Mouse (Mus musculus): Measurements from ENCODE around the gene Prkaa2. TPM values are rescaled to one million over a fixed set of nuclear protein-coding genes. Genes with fewer than 3 reads are reported as not detected.
A peak's percentile ranks its signal among the peaks of the same experiment; 100 is the strongest.

Prkaa2 gene
- polyA plus RNA-seq, 1 experiment from 2014 or later: 0.72 TPM

GRCm38 (mm10) chr4:105113468-105113867, 3.8 kb upstream of the Prkaa2 start:
- WGBS: 81% methylated on average over 3 of the region's 3 CpGs
- no peaks in the 10 kb centered on the region for H3K36me3 ChIP-seq (ENCODE audit: control insufficient read depth, insufficient read depth, low read length)
- peaks cover 4% of the 10 kb centered on the region; the same call in 1 of the 2 replicates for H3K4me1 ChIP-seq (ENCODE audit: control insufficient read depth, insufficient read depth, low read length)
- H3K27ac ChIP-seq (replicated peaks; ENCODE audit: low read depth, low read length): no peak overlapping the region
- H3K4me2 ChIP-seq (ENCODE audit: low read depth, severe bottlenecking): no peak overlapping the region
- DNase-seq (ENCODE audit: low spot score) (no peak), ATAC-seq (ENCODE audit: insufficient number of reproducible peaks, low FRiP score, low TSS enrichment, low read depth) (no peak)
- peaks cover 6% of the 10 kb centered on the region for H3K27me3 ChIP-seq (ENCODE audit: control insufficient read depth, insufficient read depth, low read length)
- no peaks in the 10 kb centered on the region for H3K9me3 ChIP-seq (ENCODE audit: control insufficient read depth, low read length)
- no peak overlapping the region for H3K4me3 ChIP-seq (ENCODE audit: low read depth, low read length)
- no peak overlapping the region for H3K9ac ChIP-seq (ENCODE audit: low read length)

GRCm38 (mm10) chr4:105113042-105113441, 3.4 kb upstream of the Prkaa2 start:
- 92% methylated on average over 5 of the region's 5 CpGs for WGBS
- H3K9ac ChIP-seq (ENCODE audit: low read length): no peak overlapping the region
- ATAC-seq (ENCODE audit: insufficient number of reproducible peaks, low FRiP score, low TSS enrichment, low read depth) (no peak), DNase-seq (ENCODE audit: low spot score) (no peak)
- H3K4me3 ChIP-seq (ENCODE audit: low read depth, low read length): no peak overlapping the region
- no peaks in the 10 kb centered on the region for H3K9me3 ChIP-seq (ENCODE audit: control insufficient read depth, low read length)
- no peak overlapping the region for H3K27ac ChIP-seq (replicated peaks; ENCODE audit: low read depth, low read length)
- peaks cover 6% of the 10 kb centered on the region for H3K27me3 ChIP-seq (ENCODE audit: control insufficient read depth, insufficient read depth, low read length)
- no peaks in the 10 kb centered on the region for H3K36me3 ChIP-seq (ENCODE audit: control insufficient read depth, insufficient read depth, low read length)
- H3K4me2 ChIP-seq (ENCODE audit: low read depth, severe bottlenecking): no peak overlapping the region
- peaks cover 4% of the 10 kb centered on the region; the same call in 1 of the 2 replicates for H3K4me1 ChIP-seq (ENCODE audit: control insufficient read depth, insufficient read depth, low read length)

GRCm38 (mm10) chr4:105111770-105112169, 2.1 kb upstream of the Prkaa2 start:
- Histone ChIP-seq H3K36me3 (ENCODE audit: control insufficient read depth, insufficient read depth, low read length) (no peaks in the 10 kb centered on the region), H3K27me3 (ENCODE audit: control insufficient read depth, insufficient read depth, low read length) (peaks cover 6% of the 10 kb centered on the region), H3K9me3 (ENCODE audit: control insufficient read depth, low read length) (no peaks in the 10 kb centered on the region), H3K27ac (replicated peaks; ENCODE audit: low read depth, low read length) (no peak overlapping the region), H3K4me2 (ENCODE audit: low read depth, severe bottlenecking) (no peak overlapping the region), H3K9ac (ENCODE audit: low read length) (no peak overlapping the region), H3K4me1 (ENCODE audit: control insufficient read depth, insufficient read depth, low read length) (peaks cover 4% of the 10 kb centered on the region; the same call in 1 of the 2 replicates), H3K4me3 (ENCODE audit: low read depth, low read length) (no peak overlapping the region)
- ATAC-seq (ENCODE audit: insufficient number of reproducible peaks, low FRiP score, low TSS enrichment, low read depth) (no peak), DNase-seq (ENCODE audit: low spot score) (no peak)
- WGBS: 90% methylated on average over 11 of the region's 11 CpGs

- H3K27me3 ChIP-seq (ENCODE audit: control insufficient read depth, insufficient read depth, low read length): peaks cover 6% of the 10 kb centered on the region
- no peak overlapping the region for H3K9ac ChIP-seq (ENCODE audit: low read length)
- DNase-seq (ENCODE audit: low spot score) (no peak), ATAC-seq (ENCODE audit: insufficient number of reproducible peaks, low FRiP score, low TSS enrichment, low read depth) (no peak)
- peaks cover 4% of the 10 kb centered on the region; the same call in 1 of the 2 replicates for H3K4me1 ChIP-seq (ENCODE audit: control insufficient read depth, insufficient read depth, low read length)
- peak overlapping the region; percentile 98 for H3K4me2 ChIP-seq (ENCODE audit: low read depth, severe bottlenecking)
- no peak overlapping the region for H3K4me3 ChIP-seq (ENCODE audit: low read depth, low read length)
- WGBS: 54% methylated on average over 4 of the region's 4 CpGs
- no peak overlapping the region for H3K27ac ChIP-seq (replicated peaks; ENCODE audit: low read depth, low read length)
- H3K9me3 ChIP-seq (ENCODE audit: control insufficient read depth, low read length): no peaks in the 10 kb centered on the region
- no peaks in the 10 kb centered on the region for H3K36me3 ChIP-seq (ENCODE audit: control insufficient read depth, insufficient read depth, low read length)
Observed at GRCm38 (mm10) chr4:105110684-105111035, 970 bp upstream of the Prkaa2 start.

GRCm38 (mm10) chr4:105109990-105110683, 447 bp upstream of the Prkaa2 start:
- H3K4me1 ChIP-seq (ENCODE audit: control insufficient read depth, insufficient read depth, low read length): peaks cover 4% of the 10 kb centered on the region; the same call in 1 of the 2 replicates
- peak overlapping the region; percentile 75 for H3K9ac ChIP-seq (ENCODE audit: low read length)
- ATAC-seq (ENCODE audit: insufficient number of reproducible peaks, low FRiP score, low TSS enrichment, low read depth) (peak; percentile 83), DNase-seq (ENCODE audit: low spot score) (peak; percentile 76)
- peak overlapping the region; percentile 60 for H3K4me3 ChIP-seq (ENCODE audit: low read depth, low read length)
- no peaks in the 10 kb centered on the region for H3K36me3 ChIP-seq (ENCODE audit: control insufficient read depth, insufficient read depth, low read length)
- peaks cover 6% of the 10 kb centered on the region for H3K27me3 ChIP-seq (ENCODE audit: control insufficient read depth, insufficient read depth, low read length)
- 3% methylated on average over 24 of the region's 24 CpGs for WGBS
- H3K4me2 ChIP-seq (ENCODE audit: low read depth, severe bottlenecking): peak overlapping the region; percentile 98
- no peaks in the 10 kb centered on the region for H3K9me3 ChIP-seq (ENCODE audit: control insufficient read depth, low read length)
- H3K27ac ChIP-seq (replicated peaks; ENCODE audit: low read depth, low read length): no peak overlapping the region

- H3K27ac ChIP-seq (replicated peaks; ENCODE audit: low read depth, low read length): no peak overlapping the region
- peak overlapping the region; percentile 60 for H3K4me3 ChIP-seq (ENCODE audit: low read depth, low read length)
- no peaks in the 10 kb centered on the region for H3K9me3 ChIP-seq (ENCODE audit: control insufficient read depth, low read length)
- no peak for ATAC-seq (ENCODE audit: insufficient number of reproducible peaks, low FRiP score, low TSS enrichment, low read depth)
- H3K27me3 ChIP-seq (ENCODE audit: control insufficient read depth, insufficient read depth, low read length): peaks cover 6% of the 10 kb centered on the region
- no peak for DNase-seq (ENCODE audit: low spot score)
- H3K36me3 ChIP-seq (ENCODE audit: control insufficient read depth, insufficient read depth, low read length): no peaks in the 10 kb centered on the region
- H3K9ac ChIP-seq (ENCODE audit: low read length): no peak overlapping the region
- 27% methylated on average over 5 of the region's 5 CpGs for WGBS
- peak overlapping the region; percentile 98; the same call in 1 of the 2 replicates for H3K4me2 ChIP-seq (ENCODE audit: low read depth, severe bottlenecking)
- H3K4me1 ChIP-seq (ENCODE audit: control insufficient read depth, insufficient read depth, low read length): peaks cover 4% of the 10 kb centered on the region; the same call in 1 of the 2 replicates
Observed at GRCm38 (mm10) chr4:105108641-105109198, 970 bp downstream of the Prkaa2 start.

GRCm38 (mm10) chr4:105107943-105108640, 1.6 kb downstream of the Prkaa2 start:
- no peaks in the 10 kb centered on the region for H3K36me3 ChIP-seq (ENCODE audit: control insufficient read depth, insufficient read depth, low read length)
- WGBS: 68% methylated on average over 12 of the region's 12 CpGs
- H3K27ac ChIP-seq (replicated peaks; ENCODE audit: low read depth, low read length): no peak overlapping the region
- H3K9me3 ChIP-seq (ENCODE audit: control insufficient read depth, low read length): no peaks in the 10 kb centered on the region
- H3K9ac ChIP-seq (ENCODE audit: low read length): no peak overlapping the region
- H3K4me2 ChIP-seq (ENCODE audit: low read depth, severe bottlenecking): no peak overlapping the region
- ATAC-seq (ENCODE audit: insufficient number of reproducible peaks, low FRiP score, low TSS enrichment, low read depth) (no peak), DNase-seq (ENCODE audit: low spot score) (no peak)
- H3K27me3 ChIP-seq (ENCODE audit: control insufficient read depth, insufficient read depth, low read length): peaks cover 6% of the 10 kb centered on the region
- H3K4me1 ChIP-seq (ENCODE audit: control insufficient read depth, insufficient read depth, low read length): peaks cover 4% of the 10 kb centered on the region; the same call in 1 of the 2 replicates
- no peak overlapping the region for H3K4me3 ChIP-seq (ENCODE audit: low read depth, low read length)

- ATAC-seq (ENCODE audit: insufficient number of reproducible peaks, low FRiP score, low TSS enrichment, low read depth): no peak
- DNase-seq (ENCODE audit: low spot score): no peak
- Histone ChIP-seq H3K36me3 (ENCODE audit: control insufficient read depth, insufficient read depth, low read length) (no peaks in the 10 kb centered on the region), H3K4me2 (ENCODE audit: low read depth, severe bottlenecking) (no peak overlapping the region), H3K27ac (replicated peaks; ENCODE audit: low read depth, low read length) (no peak overlapping the region), H3K4me1 (ENCODE audit: control insufficient read depth, insufficient read depth, low read length) (no peaks in the 10 kb centered on the region), H3K27me3 (ENCODE audit: control insufficient read depth, insufficient read depth, low read length) (peaks cover 5% of the 10 kb centered on the region), H3K9ac (ENCODE audit: low read length) (no peak overlapping the region), H3K9me3 (ENCODE audit: control insufficient read depth, low read length) (no peaks in the 10 kb centered on the region), H3K4me3 (ENCODE audit: low read depth, low read length) (no peak overlapping the region)
- WGBS: 86% methylated on average over 6 of the region's 6 CpGs
Observed at GRCm38 (mm10) chr4:105104099-105104872, 5.4 kb downstream of the Prkaa2 start.

Data from limb, embryonic 11.5 days (tissue).